Mouse (Mus musculus): ENCODE measurements around the gene Dgkz. TPM values are rescaled to one million over a fixed set of nuclear protein-coding genes. Genes with fewer than 3 reads are reported as not detected.

The Dgkz gene
- polyA plus RNA-seq, 1 experiment = 106 TPM

DNA sequence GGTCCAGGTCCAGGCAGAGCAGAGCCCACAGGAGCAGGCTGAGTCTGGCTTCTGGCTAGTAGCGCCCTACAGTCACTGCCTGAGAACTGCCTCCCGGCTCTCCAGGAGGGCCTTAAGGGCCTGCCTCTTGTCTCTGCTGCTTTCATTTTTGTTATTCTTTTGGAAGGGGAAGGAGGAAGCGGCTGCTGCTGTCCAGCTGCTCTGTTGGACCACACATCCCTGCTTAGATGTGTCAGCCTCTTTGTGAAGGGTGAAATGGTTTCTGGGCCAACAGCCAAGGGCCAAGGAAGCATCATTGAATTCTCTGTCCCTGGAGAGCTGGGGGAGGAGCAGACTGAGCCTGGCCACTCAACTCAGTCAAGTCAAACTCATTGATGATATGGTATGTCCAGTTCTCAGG lies 41.3 kb upstream of the Dgkz start:
- TF ChIP-seq CTCF (conservative IDR thresholded peaks at IDR 0.05; ENCODE audit: insufficient read depth, insufficient read length, low read depth, low read length) (no peak), POLR2A (IDR thresholded peaks at IDR 0.05; ENCODE audit: low read depth, low read length) (no peak)
- Histone ChIP-seq H3K36me3 (ENCODE audit: control insufficient read depth, insufficient read depth, low read length) (no peaks in the 10 kb centered on the region), H3K4me1 (ENCODE audit: control insufficient read depth, insufficient read depth, low read length) (0 out of 2 replicates have a peak, but pooled peaks cover 5% of the 10 kb centered on the region), H3K27ac (ENCODE audit: insufficient read depth, low read depth, low read length) (no peak overlapping the region; the same call in 1 of the 2 replicates), H3K27me3 (replicated peaks; ENCODE audit: control insufficient read depth, insufficient read depth, low read length) (no peaks in the 10 kb centered on the region), H3K4me3 (ENCODE audit: insufficient read depth, low read depth, low read length) (no peak overlapping the region)
- DNase-seq = peak; percentile 84
- WGBS = 40% methylated on average over 3 of the region's 3 CpGs

DNA sequence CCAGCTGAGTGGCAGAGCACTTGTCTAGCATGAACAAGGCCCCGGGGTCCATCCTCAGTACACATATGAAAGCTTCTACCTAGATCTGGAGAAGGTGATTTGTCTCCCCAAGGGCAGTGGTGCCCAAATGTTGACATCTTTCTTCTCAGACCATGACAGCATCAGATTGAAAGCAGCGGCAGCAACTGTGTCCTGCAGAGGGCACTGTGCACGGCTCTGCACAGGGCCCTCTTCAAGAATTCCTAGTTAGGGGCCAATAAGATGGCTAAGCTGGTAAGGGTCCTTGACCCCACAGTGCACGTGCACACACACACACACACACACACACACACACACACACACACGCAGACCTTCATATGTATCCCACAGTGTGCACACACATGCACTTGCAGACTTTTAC lies 39.2 kb upstream of the Dgkz start:
- H3K27me3 ChIP-seq (replicated peaks; ENCODE audit: control insufficient read depth, insufficient read depth, low read length) = no peaks in the 10 kb centered on the region
- no peak overlapping the region for H3K4me3 ChIP-seq (ENCODE audit: insufficient read depth, low read depth, low read length)
- H3K36me3 ChIP-seq (ENCODE audit: control insufficient read depth, insufficient read depth, low read length) = no peaks in the 10 kb centered on the region
- 0 out of 2 replicates have a peak, but pooled peaks have one; percentile 12 for TF ChIP-seq CTCF (conservative IDR thresholded peaks at IDR 0.05; ENCODE audit: insufficient read depth, insufficient read length, low read depth, low read length)
- no peak for TF ChIP-seq POLR2A (IDR thresholded peaks at IDR 0.05; ENCODE audit: low read depth, low read length)
- H3K27ac ChIP-seq (ENCODE audit: insufficient read depth, low read depth, low read length) = no peak overlapping the region
- no peak for DNase-seq
- WGBS = 90% methylated on average over 5 of the region's 5 CpGs
- H3K4me1 ChIP-seq (ENCODE audit: control insufficient read depth, insufficient read depth, low read length) = 0 out of 2 replicates have a peak, but pooled peaks cover 5% of the 10 kb centered on the region

DNA sequence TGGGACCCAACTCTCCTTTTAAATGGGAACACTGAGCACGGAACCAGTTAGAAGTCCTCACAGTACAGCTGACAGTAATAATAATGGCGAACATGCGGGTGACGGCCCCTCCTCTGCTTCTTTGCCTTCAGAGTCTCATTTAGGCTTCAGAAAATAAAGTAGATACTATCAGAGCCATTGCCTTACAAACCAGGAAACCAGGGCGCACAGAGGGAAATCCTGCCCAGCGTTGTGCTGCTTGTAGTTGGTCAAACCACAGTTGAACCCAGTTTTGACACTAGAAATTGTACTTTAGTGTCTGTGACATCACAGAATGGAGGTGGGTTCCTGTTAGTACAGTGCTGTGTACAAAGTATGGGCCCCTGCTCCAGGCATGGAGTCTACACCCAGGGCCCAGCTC lies 38.6 kb upstream of the Dgkz start:
- 0 out of 2 replicates have a peak, but pooled peaks cover 5% of the 10 kb centered on the region for H3K4me1 ChIP-seq (ENCODE audit: control insufficient read depth, insufficient read depth, low read length)
- no peaks in the 10 kb centered on the region for H3K36me3 ChIP-seq (ENCODE audit: control insufficient read depth, insufficient read depth, low read length)
- TF ChIP-seq CTCF (conservative IDR thresholded peaks at IDR 0.05; ENCODE audit: insufficient read depth, insufficient read length, low read depth, low read length) (no peak), POLR2A (IDR thresholded peaks at IDR 0.05; ENCODE audit: low read depth, low read length) (no peak)
- no peak overlapping the region for H3K4me3 ChIP-seq (ENCODE audit: insufficient read depth, low read depth, low read length)
- no peak for DNase-seq
- no peaks in the 10 kb centered on the region for H3K27me3 ChIP-seq (replicated peaks; ENCODE audit: control insufficient read depth, insufficient read depth, low read length)
- no peak overlapping the region for H3K27ac ChIP-seq (ENCODE audit: insufficient read depth, low read depth, low read length)
- 68% methylated on average over 6 of the region's 6 CpGs for WGBS

DNA sequence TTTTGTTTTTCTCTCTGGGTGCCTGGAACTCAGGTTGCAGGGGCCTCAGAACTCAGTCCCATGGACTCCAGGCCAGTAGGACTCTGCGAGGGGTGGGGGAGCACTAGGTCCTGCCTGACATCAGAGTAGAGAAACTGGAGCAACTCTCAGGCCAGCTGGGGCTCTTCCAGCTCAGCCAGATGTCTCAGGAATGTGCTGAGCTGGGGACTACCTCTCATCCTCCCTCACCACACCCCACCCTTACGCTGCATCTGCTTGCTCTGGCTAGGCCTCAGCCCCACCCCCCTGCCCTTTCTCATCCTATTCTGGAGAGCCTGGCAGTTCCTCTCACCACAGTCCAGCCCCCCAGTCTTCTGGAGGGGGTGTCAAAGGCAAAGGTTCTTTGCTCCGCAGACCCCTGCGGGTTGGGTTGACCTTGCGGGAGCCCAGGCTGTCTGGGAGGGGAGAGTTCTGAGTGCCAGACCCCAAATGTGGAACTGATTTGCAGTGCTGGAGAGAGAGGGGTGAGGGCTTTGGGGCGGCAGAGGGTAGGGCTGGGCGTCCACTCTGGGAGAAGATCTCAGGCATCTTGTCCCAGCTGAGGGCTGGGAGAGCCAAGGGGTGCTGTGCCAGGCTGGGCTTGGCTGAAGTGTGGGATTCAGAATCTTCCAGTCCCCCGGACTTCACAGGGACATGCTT lies 37.2 kb upstream of the Dgkz start:
- H3K27me3 ChIP-seq (replicated peaks; ENCODE audit: control insufficient read depth, insufficient read depth, low read length) = no peaks in the 10 kb centered on the region
- H3K4me3 ChIP-seq (ENCODE audit: insufficient read depth, low read depth, low read length) = no peak overlapping the region
- H3K27ac ChIP-seq (ENCODE audit: insufficient read depth, low read depth, low read length) = no peak overlapping the region
- no peak for TF ChIP-seq CTCF (conservative IDR thresholded peaks at IDR 0.05; ENCODE audit: insufficient read depth, insufficient read length, low read depth, low read length)
- TF ChIP-seq POLR2A (IDR thresholded peaks at IDR 0.05; ENCODE audit: low read depth, low read length) = no peak
- WGBS = 59% methylated on average over 8 of the region's 8 CpGs
- H3K4me1 ChIP-seq (ENCODE audit: control insufficient read depth, insufficient read depth, low read length) = 0 out of 2 replicates have a peak, but pooled peaks cover 5% of the 10 kb centered on the region
- DNase-seq = peak; percentile 90
- no peaks in the 10 kb centered on the region for H3K36me3 ChIP-seq (ENCODE audit: control insufficient read depth, insufficient read depth, low read length)

DNA sequence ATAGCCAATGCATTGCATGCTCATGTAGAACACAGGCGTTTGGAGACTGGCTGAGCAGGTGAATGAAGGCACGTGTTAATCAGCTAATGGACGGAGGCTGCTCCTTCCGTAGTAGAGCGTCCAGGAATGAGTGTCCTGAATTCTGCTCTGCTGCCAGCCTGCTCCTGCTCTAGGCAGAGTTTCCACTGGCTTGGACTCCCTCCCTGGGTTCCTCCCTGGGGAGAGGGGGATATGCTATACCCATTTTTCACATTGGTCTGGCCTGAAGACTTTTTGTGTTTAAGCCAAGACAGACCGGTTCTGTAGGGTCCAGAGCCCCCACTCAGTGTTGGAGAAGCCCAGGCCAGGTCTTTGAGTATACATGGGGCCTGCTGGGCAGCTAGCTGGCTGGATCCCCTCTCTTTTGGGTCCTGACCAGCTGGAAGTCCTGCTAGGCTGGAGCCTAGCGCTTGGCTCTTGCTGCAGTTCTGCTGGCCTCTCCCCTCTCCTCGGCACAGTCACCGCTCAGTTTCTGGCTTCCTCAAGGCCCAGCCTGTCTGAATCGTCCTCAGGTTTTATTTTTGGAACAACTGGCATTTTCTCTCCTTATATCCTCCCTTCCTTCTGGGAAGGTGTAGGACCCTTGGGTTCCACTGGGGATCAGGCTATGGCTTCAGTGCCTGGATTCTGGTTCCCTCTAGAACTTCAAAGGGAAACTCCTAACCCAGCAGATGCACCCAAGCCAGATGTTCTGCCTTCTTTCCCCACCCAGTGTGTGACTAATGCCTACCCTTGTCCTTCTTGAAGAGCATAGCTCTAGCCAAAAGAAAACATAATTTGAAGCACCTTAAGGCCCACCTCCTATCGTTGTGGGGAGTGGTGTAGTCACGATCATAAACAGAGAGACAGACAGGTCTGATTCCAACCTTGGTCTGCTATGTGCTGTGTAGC lies 36.0 kb upstream of the Dgkz start:
- TF ChIP-seq POLR2A (IDR thresholded peaks at IDR 0.05; ENCODE audit: low read depth, low read length) (no peak), CTCF (conservative IDR thresholded peaks at IDR 0.05; ENCODE audit: insufficient read depth, insufficient read length, low read depth, low read length) (no peak)
- H3K27me3 ChIP-seq (replicated peaks; ENCODE audit: control insufficient read depth, insufficient read depth, low read length) = no peaks in the 10 kb centered on the region
- no peak for DNase-seq
- no peak overlapping the region for H3K4me3 ChIP-seq (ENCODE audit: insufficient read depth, low read depth, low read length)
- no peaks in the 10 kb centered on the region for H3K36me3 ChIP-seq (ENCODE audit: control insufficient read depth, insufficient read depth, low read length)
- 0 out of 2 replicates have a peak, but pooled peaks cover 11% of the 10 kb centered on the region for H3K4me1 ChIP-seq (ENCODE audit: control insufficient read depth, insufficient read depth, low read length)
- 85% methylated on average over 12 of the region's 12 CpGs for whole genome bisulfite sequencing
- no peak overlapping the region for H3K27ac ChIP-seq (ENCODE audit: insufficient read depth, low read depth, low read length)

DNA sequence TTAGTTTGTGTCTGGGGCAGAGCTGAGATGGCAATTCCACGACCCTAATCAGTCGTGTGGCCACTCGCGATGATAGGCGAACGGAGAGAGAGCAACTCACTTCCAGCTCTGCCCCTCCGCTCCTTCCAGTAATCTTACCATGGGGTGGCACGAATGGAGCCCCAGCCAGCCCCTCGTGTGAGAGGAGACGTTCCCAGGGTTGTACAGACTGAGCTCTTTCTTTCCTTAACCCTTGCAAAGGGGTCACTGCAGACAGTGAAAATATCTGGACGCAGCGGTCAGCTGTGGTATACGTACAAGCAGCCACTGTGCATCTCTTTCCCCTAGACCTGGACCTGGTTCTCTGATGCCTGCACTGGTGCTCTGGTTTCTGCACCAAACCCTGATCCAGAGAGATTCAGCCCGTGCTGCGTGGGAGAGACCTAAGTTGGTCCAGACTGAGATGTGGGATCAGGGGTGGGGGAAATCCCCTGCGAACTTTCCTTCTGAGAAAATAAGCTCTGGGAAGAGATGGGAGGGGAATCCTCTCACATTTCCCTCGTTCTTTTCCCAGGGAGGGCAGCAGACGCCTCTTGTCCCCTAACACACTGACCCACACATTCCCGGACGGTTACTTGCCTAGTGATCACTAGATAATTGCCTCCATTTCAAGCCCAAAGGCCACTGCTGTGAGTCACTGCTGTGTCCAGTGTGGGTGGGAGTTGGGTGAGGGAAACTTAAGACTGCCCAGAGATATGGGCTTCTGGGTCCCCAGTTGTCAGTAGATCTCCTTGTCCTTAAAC lies 33.1 kb upstream of the Dgkz start:
- H3K27ac ChIP-seq (ENCODE audit: insufficient read depth, low read depth, low read length) = peak overlapping the region; percentile 79
- WGBS = 4% methylated on average over 20 of the region's 20 CpGs
- H3K36me3 ChIP-seq (ENCODE audit: control insufficient read depth, insufficient read depth, low read length) = no peaks in the 10 kb centered on the region
- TF ChIP-seq CTCF (conservative IDR thresholded peaks at IDR 0.05; ENCODE audit: insufficient read depth, insufficient read length, low read depth, low read length) (no peak), POLR2A (IDR thresholded peaks at IDR 0.05; ENCODE audit: low read depth, low read length) (no peak)
- peak overlapping the region; percentile 69 for H3K4me3 ChIP-seq (ENCODE audit: insufficient read depth, low read depth, low read length)
- H3K4me1 ChIP-seq (ENCODE audit: control insufficient read depth, insufficient read depth, low read length) = peaks cover 11% of the 10 kb centered on the region; the same call in 1 of the 2 replicates
- DNase-seq = no peak
- H3K27me3 ChIP-seq (replicated peaks; ENCODE audit: control insufficient read depth, insufficient read depth, low read length) = no peaks in the 10 kb centered on the region

Measured in kidney, adult 2 months (tissue).